Mouse (Mus musculus) neural tube, embryonic 15.5 days (tissue): ENCODE results near the gene Dnajb12. TPM values are rescaled to one million over a fixed set of nuclear protein-coding genes. Genes with fewer than 3 reads are reported as not detected.
A peak's percentile ranks its signal among the peaks of the same experiment; 100 is the strongest.

Experiments
- ATAC-seq: fragments of 200-750 bp; cut with Nextera tagmentation; 2 replicates; pipeline ENCODE4 v1.8.0; 2017; ENCODE audit warnings: mild to moderate bottlenecking, moderate TSS enrichment, moderate library complexity; ENCODE audit not compliant: low FRiP score
- H3K27ac ChIP-seq: fragments of 300-500 bp; sonication (generic); replicated peaks from 2 replicates; pipeline ENCODE4 v1.5.1; 2015; ENCODE audit warnings: mild to moderate bottlenecking, inconsistent platforms
- H3K27me3 ChIP-seq: fragments of 300-500 bp; sonication (generic); replicated peaks from 2 replicates; pipeline ENCODE4 v1.6.1; 2015; ENCODE audit warnings: inconsistent platforms
- H3K36me3 ChIP-seq: fragments of 300-500 bp; sonication (generic); 2 replicates; pipeline ENCODE4 v1.6.1; 2015; ENCODE audit warnings: inconsistent platforms
- H3K4me1 ChIP-seq: fragments of 300-500 bp; sonication (generic); 2 replicates; pipeline ENCODE4 v1.6.1; 2015; ENCODE audit warnings: inconsistent platforms
- H3K4me2 ChIP-seq: fragments of 300-500 bp; sonication (generic); 2 replicates; pipeline ENCODE4 v1.6.1; 2015; ENCODE audit warnings: inconsistent platforms, mild to moderate bottlenecking, moderate library complexity
- H3K4me3 ChIP-seq: fragments of 300-500 bp; sonication (generic); replicated peaks from 2 replicates; pipeline ENCODE4 v1.5.1; 2015; ENCODE audit warnings: mild to moderate bottlenecking, inconsistent platforms
- H3K9ac ChIP-seq: fragments of 300-500 bp; sonication (generic); replicated peaks from 2 replicates; pipeline ENCODE4 v1.6.1; 2015; ENCODE audit warnings: mild to moderate bottlenecking, inconsistent platforms
- H3K9me3 ChIP-seq: fragments of 300-500 bp; sonication (generic); replicated peaks from 2 replicates; pipeline ENCODE4 v1.6.1; 2016; ENCODE audit warnings: inconsistent platforms
- WGBS: fragments of 180-500 bp; shearing (Covaris S2); methylation state at CpG from one replicate; pipeline ENCODE4 v1.1.7; 2015; ENCODE audit warnings: mixed read lengths; 5-methylcytosine and 5-hydroxymethylcytosine counted together
- polyA plus RNA-seq: library from polyadenylated mRNA; unstranded; fragments of >200 nt; fragmentation: Nextera tagmentation; extraction: Ambion mirVana; gene quantifications from 2 replicates; pipeline ENCODE4 v1.2.1, GENCODE M21; 2015

Dnajb12 gene
- polyA plus RNA-seq, 1 experiment from 2014 or later = 17.2 TPM

GRCm38 (mm10) chr10:59898935-59899334 lies 19.6 kb downstream of the Dnajb12 start:
- Histone ChIP-seq H3K27ac (peak overlapping the region; percentile 96), H3K9me3 (no peaks in the 10 kb centered on the region), H3K4me2 (peak overlapping the region; percentile 40; the same call in 1 of the 2 replicates), H3K9ac (peak overlapping the region; percentile 42; the same call in 1 of the 2 replicates), H3K4me3 (no peak overlapping the region), H3K4me1 (peaks cover 85% of the 10 kb centered on the region), H3K27me3 (no peaks in the 10 kb centered on the region), H3K36me3 (peaks cover 20% of the 10 kb centered on the region)
- 22% methylated on average over 2 of the region's 2 CpGs for WGBS
- no peak for ATAC-seq

GRCm38 (mm10) chr10:59899341-59900173 lies 20.2 kb downstream of the Dnajb12 start:
- H3K4me2 ChIP-seq = peak overlapping the region; percentile 40
- H3K9me3 ChIP-seq = no peaks in the 10 kb centered on the region
- H3K4me1 ChIP-seq = peaks cover 85% of the 10 kb centered on the region
- 8% methylated on average over 21 of the region's 21 CpGs for WGBS
- ATAC-seq = peak; percentile 88
- no peaks in the 10 kb centered on the region for H3K27me3 ChIP-seq
- peaks cover 15% of the 10 kb centered on the region for H3K36me3 ChIP-seq
- no peak overlapping the region for H3K4me3 ChIP-seq
- peak overlapping the region; percentile 42 for H3K9ac ChIP-seq
- H3K27ac ChIP-seq = peak overlapping the region; percentile 96

- H3K4me2 ChIP-seq = peak overlapping the region; percentile 40; the same call in 1 of the 2 replicates
- peaks cover 81% of the 10 kb centered on the region for H3K4me1 ChIP-seq
- 32% methylated on average over 4 of the region's 4 CpGs for WGBS
- H3K4me3 ChIP-seq = no peak overlapping the region
- peaks cover 12% of the 10 kb centered on the region for H3K36me3 ChIP-seq
- H3K9ac ChIP-seq = peak overlapping the region; percentile 26; the same call in 1 of the 2 replicates
- no peaks in the 10 kb centered on the region for H3K27me3 ChIP-seq
- no peaks in the 10 kb centered on the region for H3K9me3 ChIP-seq
- 0 out of 2 replicates have a peak, but pooled peaks have one; percentile 1 for ATAC-seq
- peak overlapping the region; percentile 96 for H3K27ac ChIP-seq
Observed at GRCm38 (mm10) chr10:59900174-59900435, 20.7 kb downstream of the Dnajb12 start.

GRCm38 (mm10) chr10:59900939-59901338 lies 21.6 kb downstream of the Dnajb12 start:
- Histone ChIP-seq H3K9me3 (no peaks in the 10 kb centered on the region), H3K9ac (no peak overlapping the region), H3K4me2 (no peak overlapping the region), H3K4me3 (no peak overlapping the region), H3K4me1 (peaks cover 78% of the 10 kb centered on the region), H3K36me3 (peaks cover 4% of the 10 kb centered on the region), H3K27me3 (no peaks in the 10 kb centered on the region), H3K27ac (peak overlapping the region; percentile 96)
- ATAC-seq = no peak
- WGBS = 50% methylated on average over 4 of the region's 4 CpGs

- no peaks in the 10 kb centered on the region for H3K27me3 ChIP-seq
- no peaks in the 10 kb centered on the region for H3K9me3 ChIP-seq
- no peak overlapping the region for H3K9ac ChIP-seq
- no peak overlapping the region for H3K4me2 ChIP-seq
- ATAC-seq = no peak
- no peaks in the 10 kb centered on the region for H3K36me3 ChIP-seq
- H3K4me1 ChIP-seq = peaks cover 73% of the 10 kb centered on the region
- 0 out of 2 replicates have a peak overlapping the region, but pooled peaks have one; percentile 2 for H3K27ac ChIP-seq
- 90% methylated on average over 1 of the region's 1 CpGs for WGBS
- no peak overlapping the region for H3K4me3 ChIP-seq
Observed at GRCm38 (mm10) chr10:59901463-59901862, 22.1 kb downstream of the Dnajb12 start.

GRCm38 (mm10) chr10:59901986-59902605 lies 22.7 kb downstream of the Dnajb12 start:
- Histone ChIP-seq H3K27ac (0 out of 2 replicates have a peak overlapping the region, but pooled peaks have one; percentile 51), H3K27me3 (no peaks in the 10 kb centered on the region), H3K36me3 (no peaks in the 10 kb centered on the region), H3K4me1 (peaks cover 67% of the 10 kb centered on the region), H3K9ac (no peak overlapping the region), H3K4me3 (no peak overlapping the region), H3K9me3 (no peaks in the 10 kb centered on the region), H3K4me2 (no peak overlapping the region)
- ATAC-seq = no peak
- 60% methylated on average over 8 of the region's 8 CpGs for WGBS

GRCm38 (mm10) chr10:59902606-59902990 lies 23.2 kb downstream of the Dnajb12 start:
- H3K4me1 ChIP-seq = peaks cover 62% of the 10 kb centered on the region
- ATAC-seq = no peak

GRCm38 (mm10) chr10:59903170-59903569 lies 23.8 kb downstream of the Dnajb12 start:
- 74% methylated on average over 7 of the region's 7 CpGs for WGBS
- Histone ChIP-seq H3K36me3 (no peaks in the 10 kb centered on the region), H3K9ac (no peak overlapping the region), H3K4me2 (no peak overlapping the region), H3K4me3 (no peak overlapping the region), H3K4me1 (peaks cover 61% of the 10 kb centered on the region), H3K27ac (peak overlapping the region; percentile 45), H3K27me3 (no peaks in the 10 kb centered on the region), H3K9me3 (no peaks in the 10 kb centered on the region)
- no peak for ATAC-seq

More at GRCm38 (mm10) chr10:59902606-59902990, 23.2 kb downstream of the Dnajb12 start:
- no peaks in the 10 kb centered on the region for H3K36me3 ChIP-seq
- no peaks in the 10 kb centered on the region for H3K9me3 ChIP-seq
- H3K4me3 ChIP-seq = no peak overlapping the region
- no peak overlapping the region for H3K9ac ChIP-seq
- H3K27me3 ChIP-seq = no peaks in the 10 kb centered on the region
- no peak overlapping the region for H3K27ac ChIP-seq
- WGBS = 71% methylated on average over 8 of the region's 8 CpGs
- no peak overlapping the region for H3K4me2 ChIP-seq

- Histone ChIP-seq H3K4me2 (no peak overlapping the region), H3K36me3 (no peaks in the 10 kb centered on the region), H3K9ac (no peak overlapping the region), H3K4me1 (peaks cover 45% of the 10 kb centered on the region), H3K27me3 (no peaks in the 10 kb centered on the region), H3K4me3 (no peak overlapping the region), H3K9me3 (no peaks in the 10 kb centered on the region), H3K27ac (no peak overlapping the region)
- no peak for ATAC-seq
- WGBS = 72% methylated on average over 3 of the region's 3 CpGs
Observed at GRCm38 (mm10) chr10:59907080-59907609, 27.8 kb downstream of the Dnajb12 start.

GRCm38 (mm10) chr10:59907695-59908299 lies 28.4 kb downstream of the Dnajb12 start:
- WGBS = 41% methylated on average over 7 of the region's 7 CpGs
- no peak for ATAC-seq
- H3K27ac ChIP-seq = no peak overlapping the region
- no peaks in the 10 kb centered on the region for H3K27me3 ChIP-seq
- no peak overlapping the region for H3K4me2 ChIP-seq
- no peak overlapping the region for H3K9ac ChIP-seq
- H3K36me3 ChIP-seq = no peaks in the 10 kb centered on the region
- no peaks in the 10 kb centered on the region for H3K9me3 ChIP-seq
- no peak overlapping the region for H3K4me3 ChIP-seq
- peaks cover 39% of the 10 kb centered on the region for H3K4me1 ChIP-seq

GRCm38 (mm10) chr10:59908776-59909315 lies 29.5 kb downstream of the Dnajb12 start:
- Histone ChIP-seq H3K9me3 (no peaks in the 10 kb centered on the region), H3K27me3 (no peaks in the 10 kb centered on the region), H3K4me3 (no peak overlapping the region), H3K27ac (peak overlapping the region; percentile 30), H3K36me3 (no peaks in the 10 kb centered on the region), H3K4me2 (0 out of 2 replicates have a peak overlapping the region, but pooled peaks have one; percentile 29), H3K4me1 (peaks cover 29% of the 10 kb centered on the region), H3K9ac (no peak overlapping the region)
- WGBS = 59% methylated on average over 7 of the region's 7 CpGs
- ATAC-seq = no peak
